Mouse (Mus musculus) embryonic fibroblast, embryonic 13.5 days (primary cell): Measurements from ENCODE around the gene AI481877.

ENCODE experiments used
- CTCF ChIP-seq: IDR thresholded peaks from 2 replicates; pipeline ENCODE4 v1.5.1; 2011; ENCODE audit warnings: mild to moderate bottlenecking, control low read depth, low read length, moderate library complexity, borderline replicate concordance; ENCODE audit not compliant: insufficient read depth
- POLR2A ChIP-seq: IDR thresholded peaks from 2 replicates; pipeline ENCODE4 v1.6.1; 2011; ENCODE audit warnings: low read depth, mild to moderate bottlenecking, control low read depth, low read length, moderate library complexity

DNA sequence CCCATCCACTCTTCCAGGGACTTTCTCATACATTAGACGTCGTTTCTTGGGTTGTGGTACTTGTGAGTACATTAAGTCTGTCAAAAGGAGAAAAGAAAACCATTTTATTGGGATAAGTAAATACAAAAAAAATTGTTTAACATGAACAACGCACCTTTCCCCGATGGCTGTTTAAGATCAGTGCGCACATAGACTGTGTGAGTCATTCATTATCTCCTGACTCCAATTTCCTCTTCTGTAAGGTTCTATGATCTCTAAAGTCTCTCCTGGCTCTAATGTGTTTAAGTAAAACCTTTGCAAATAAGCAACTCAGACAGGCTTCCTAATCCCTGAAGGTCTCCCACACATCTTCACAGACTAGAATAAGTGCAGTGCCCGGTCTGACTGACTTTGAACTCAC lies 94.9 kb downstream of the AI481877 start:
- no peak for TF ChIP-seq POLR2A
- TF ChIP-seq CTCF, result no peak
